Mouse (Mus musculus): ENCODE data around the gene Myh9. TPM values are rescaled to one million over a fixed set of nuclear protein-coding genes. Genes with fewer than 3 reads are reported as not detected.

Myh9 gene
- polyA plus RNA-seq, 1 experiment from 2014 or later: 55.4 TPM

- H3K4me3 ChIP-seq (ENCODE audit: low read length): peak overlapping the region; percentile 97
- peak overlapping the region; percentile 82 for H3K4me2 ChIP-seq (replicated peaks; ENCODE audit: low read depth, low read length)
- H3K9ac ChIP-seq (replicated peaks; ENCODE audit: low read length): peak overlapping the region; percentile 93
- WGBS: 19% methylated on average over 4 of the region's 4 CpGs
- no peak for ATAC-seq (ENCODE audit: low FRiP score, low TSS enrichment)
- no peaks in the 10 kb centered on the region for H3K27me3 ChIP-seq (ENCODE audit: insufficient read depth, low read length)
- no peaks in the 10 kb centered on the region for H3K36me3 ChIP-seq (ENCODE audit: insufficient read depth, low read length)
- no peaks in the 10 kb centered on the region for H3K9me3 ChIP-seq (ENCODE audit: low read length)
- peak overlapping the region; percentile 98 for H3K27ac ChIP-seq (ENCODE audit: low read length)
- H3K4me1 ChIP-seq (ENCODE audit: insufficient read depth, low read length): peaks cover 74% of the 10 kb centered on the region
Observed at GRCm38 (mm10) chr15:77838530-77839387, 3.2 kb downstream of the Myh9 start.

GRCm38 (mm10) chr15:77837444-77838117, 4.4 kb downstream of the Myh9 start:
- peak overlapping the region; percentile 42 for H3K9ac ChIP-seq (replicated peaks; ENCODE audit: low read length)
- H3K27me3 ChIP-seq (ENCODE audit: insufficient read depth, low read length): no peaks in the 10 kb centered on the region
- peak overlapping the region; percentile 98 for H3K27ac ChIP-seq (ENCODE audit: low read length)
- H3K4me1 ChIP-seq (ENCODE audit: insufficient read depth, low read length): peaks cover 74% of the 10 kb centered on the region
- WGBS: 63% methylated on average over 10 of the region's 10 CpGs
- H3K4me2 ChIP-seq (replicated peaks; ENCODE audit: low read depth, low read length): peak overlapping the region; percentile 82
- H3K4me3 ChIP-seq (ENCODE audit: low read length): no peak overlapping the region
- ATAC-seq (ENCODE audit: low FRiP score, low TSS enrichment): no peak
- no peaks in the 10 kb centered on the region for H3K36me3 ChIP-seq (ENCODE audit: insufficient read depth, low read length)
- H3K9me3 ChIP-seq (ENCODE audit: low read length): no peaks in the 10 kb centered on the region

GRCm38 (mm10) chr15:77836692-77837443, 5.1 kb downstream of the Myh9 start:
- H3K36me3 ChIP-seq (ENCODE audit: insufficient read depth, low read length): peaks cover 3% of the 10 kb centered on the region; the same call in 1 of the 2 replicates
- H3K9me3 ChIP-seq (ENCODE audit: low read length): no peaks in the 10 kb centered on the region
- ATAC-seq (ENCODE audit: low FRiP score, low TSS enrichment): no peak
- H3K27me3 ChIP-seq (ENCODE audit: insufficient read depth, low read length): no peaks in the 10 kb centered on the region
- peaks cover 81% of the 10 kb centered on the region for H3K4me1 ChIP-seq (ENCODE audit: insufficient read depth, low read length)
- H3K27ac ChIP-seq (ENCODE audit: low read length): peak overlapping the region; percentile 98
- H3K9ac ChIP-seq (replicated peaks; ENCODE audit: low read length): peak overlapping the region; percentile 25; the same call in 1 of the 2 replicates
- no peak overlapping the region for H3K4me3 ChIP-seq (ENCODE audit: low read length)
- 45% methylated on average over 6 of the region's 6 CpGs for WGBS
- peak overlapping the region; percentile 82 for H3K4me2 ChIP-seq (replicated peaks; ENCODE audit: low read depth, low read length)

- Histone ChIP-seq H3K36me3 (ENCODE audit: insufficient read depth, low read length) (peaks cover 7% of the 10 kb centered on the region; the same call in 1 of the 2 replicates), H3K27ac (ENCODE audit: low read length) (peak overlapping the region; percentile 84), H3K9me3 (ENCODE audit: low read length) (no peaks in the 10 kb centered on the region), H3K4me1 (ENCODE audit: insufficient read depth, low read length) (peaks cover 87% of the 10 kb centered on the region), H3K4me2 (replicated peaks; ENCODE audit: low read depth, low read length) (peak overlapping the region; percentile 2; the same call in 1 of the 2 replicates), H3K9ac (replicated peaks; ENCODE audit: low read length) (peak overlapping the region; percentile 31; the same call in 1 of the 2 replicates), H3K4me3 (ENCODE audit: low read length) (no peak overlapping the region), H3K27me3 (ENCODE audit: insufficient read depth, low read length) (no peaks in the 10 kb centered on the region)
- peak; percentile 56 for ATAC-seq (ENCODE audit: low FRiP score, low TSS enrichment)
- 27% methylated on average over 9 of the region's 9 CpGs for WGBS
Observed at GRCm38 (mm10) chr15:77835930-77836653, 5.9 kb downstream of the Myh9 start.

- peaks cover 95% of the 10 kb centered on the region for H3K4me1 ChIP-seq (ENCODE audit: insufficient read depth, low read length)
- no peak overlapping the region for H3K4me3 ChIP-seq (ENCODE audit: low read length)
- WGBS: 52% methylated on average over 15 of the region's 15 CpGs
- ATAC-seq (ENCODE audit: low FRiP score, low TSS enrichment): peak; percentile 32
- H3K27me3 ChIP-seq (ENCODE audit: insufficient read depth, low read length): no peaks in the 10 kb centered on the region
- H3K36me3 ChIP-seq (ENCODE audit: insufficient read depth, low read length): peaks cover 7% of the 10 kb centered on the region; the same call in 1 of the 2 replicates
- H3K9me3 ChIP-seq (ENCODE audit: low read length): no peaks in the 10 kb centered on the region
- H3K9ac ChIP-seq (replicated peaks; ENCODE audit: low read length): no peak overlapping the region
- H3K4me2 ChIP-seq (replicated peaks; ENCODE audit: low read depth, low read length): peak overlapping the region; percentile 1; the same call in 1 of the 2 replicates
- H3K27ac ChIP-seq (ENCODE audit: low read length): peak overlapping the region; percentile 84
Observed at GRCm38 (mm10) chr15:77834336-77835268, 7.4 kb downstream of the Myh9 start.

- Histone ChIP-seq H3K36me3 (ENCODE audit: insufficient read depth, low read length) (peaks cover 7% of the 10 kb centered on the region; the same call in 1 of the 2 replicates), H3K27ac (ENCODE audit: low read length) (peak overlapping the region; percentile 84), H3K4me2 (replicated peaks; ENCODE audit: low read depth, low read length) (no peak overlapping the region), H3K9me3 (ENCODE audit: low read length) (no peaks in the 10 kb centered on the region), H3K4me1 (ENCODE audit: insufficient read depth, low read length) (peaks cover 91% of the 10 kb centered on the region), H3K27me3 (ENCODE audit: insufficient read depth, low read length) (no peaks in the 10 kb centered on the region), H3K9ac (replicated peaks; ENCODE audit: low read length) (no peak overlapping the region), H3K4me3 (ENCODE audit: low read length) (no peak overlapping the region)
- no peak for ATAC-seq (ENCODE audit: low FRiP score, low TSS enrichment)
- 62% methylated on average over 6 of the region's 6 CpGs for WGBS
Observed at GRCm38 (mm10) chr15:77833731-77834130, 8.2 kb downstream of the Myh9 start.

GRCm38 (mm10) chr15:77833083-77833482, 8.9 kb downstream of the Myh9 start:
- Histone ChIP-seq H3K27ac (ENCODE audit: low read length) (peak overlapping the region; percentile 84; the same call in 1 of the 2 replicates), H3K4me2 (replicated peaks; ENCODE audit: low read depth, low read length) (no peak overlapping the region), H3K9me3 (ENCODE audit: low read length) (no peaks in the 10 kb centered on the region), H3K27me3 (ENCODE audit: insufficient read depth, low read length) (no peaks in the 10 kb centered on the region), H3K4me1 (ENCODE audit: insufficient read depth, low read length) (peaks cover 88% of the 10 kb centered on the region), H3K9ac (replicated peaks; ENCODE audit: low read length) (no peak overlapping the region), H3K36me3 (ENCODE audit: insufficient read depth, low read length) (peaks cover 7% of the 10 kb centered on the region; the same call in 1 of the 2 replicates), H3K4me3 (ENCODE audit: low read length) (no peak overlapping the region)
- ATAC-seq (ENCODE audit: low FRiP score, low TSS enrichment): no peak

- Histone ChIP-seq H3K4me1 (ENCODE audit: insufficient read depth, low read length) (peaks cover 88% of the 10 kb centered on the region), H3K36me3 (ENCODE audit: insufficient read depth, low read length) (peaks cover 7% of the 10 kb centered on the region; the same call in 1 of the 2 replicates), H3K9ac (replicated peaks; ENCODE audit: low read length) (peak overlapping the region; percentile 14; the same call in 1 of the 2 replicates), H3K27me3 (ENCODE audit: insufficient read depth, low read length) (no peaks in the 10 kb centered on the region), H3K4me2 (replicated peaks; ENCODE audit: low read depth, low read length) (no peak overlapping the region), H3K9me3 (ENCODE audit: low read length) (no peaks in the 10 kb centered on the region), H3K27ac (ENCODE audit: low read length) (peak overlapping the region; percentile 62), H3K4me3 (ENCODE audit: low read length) (no peak overlapping the region)
- ATAC-seq (ENCODE audit: low FRiP score, low TSS enrichment): no peak
- WGBS: 47% methylated on average over 7 of the region's 7 CpGs
Observed at GRCm38 (mm10) chr15:77832458-77832904, 9.5 kb downstream of the Myh9 start.
